Mouse (Mus musculus) lung, adult 10 weeks (tissue): ENCODE results near the gene Brca1. TPM values are rescaled to one million over a fixed set of nuclear protein-coding genes. Genes with fewer than 3 reads are reported as not detected.

Experiments
- polyA plus RNA-seq: library from polyadenylated mRNA; stranded (reverse); fragments of 350-450 nt; fragmentation: Illumina TruSeq; extraction: RNeasy Lipid Tissue Mini Kit (QIAGEN cat#74804); gene quantifications from one replicate; pipeline ENCODE4 v1.2.3, GENCODE M21; 2014; ENCODE audit warnings: low read depth, low replicate concordance; ENCODE audit not compliant: insufficient read depth

Brca1 gene
- polyA plus RNA-seq: 0.28 TPM

GRCm38 (mm10) chr11:101551751-101552475, at the start of gene Brca1, which contains the start of gene Nbr1:
Gene Brca1, minus strand, starts transcription at chr11:101551955.
Gene Nbr1, plus strand, starts transcription at chr11:101552149.

DNA sequence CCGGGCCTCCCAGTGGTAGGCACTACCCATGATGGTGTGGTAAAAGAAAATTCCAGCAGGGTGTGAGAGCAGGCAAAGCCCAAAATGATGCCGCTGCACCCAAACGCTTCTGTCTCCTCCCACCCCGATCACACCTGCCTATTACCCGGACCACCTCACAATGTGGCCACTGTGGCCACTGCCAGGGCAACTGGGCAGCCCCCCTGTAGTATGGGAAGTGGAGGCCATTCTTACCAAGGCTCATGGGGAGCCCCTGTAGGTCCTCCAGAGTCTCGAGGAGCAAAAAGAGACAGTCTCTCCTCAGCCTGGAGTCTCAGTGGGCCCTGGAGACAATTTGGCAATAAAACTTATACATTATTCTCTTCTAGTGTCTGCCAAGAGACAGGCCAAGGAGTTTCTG, 47.4 kb upstream of the Brca1 start, which contains the start of gene Gm11634:
TSS of gene Gm11634 (minus strand) at position 101 of the 400 bp plus-strand sequence.

DNA sequence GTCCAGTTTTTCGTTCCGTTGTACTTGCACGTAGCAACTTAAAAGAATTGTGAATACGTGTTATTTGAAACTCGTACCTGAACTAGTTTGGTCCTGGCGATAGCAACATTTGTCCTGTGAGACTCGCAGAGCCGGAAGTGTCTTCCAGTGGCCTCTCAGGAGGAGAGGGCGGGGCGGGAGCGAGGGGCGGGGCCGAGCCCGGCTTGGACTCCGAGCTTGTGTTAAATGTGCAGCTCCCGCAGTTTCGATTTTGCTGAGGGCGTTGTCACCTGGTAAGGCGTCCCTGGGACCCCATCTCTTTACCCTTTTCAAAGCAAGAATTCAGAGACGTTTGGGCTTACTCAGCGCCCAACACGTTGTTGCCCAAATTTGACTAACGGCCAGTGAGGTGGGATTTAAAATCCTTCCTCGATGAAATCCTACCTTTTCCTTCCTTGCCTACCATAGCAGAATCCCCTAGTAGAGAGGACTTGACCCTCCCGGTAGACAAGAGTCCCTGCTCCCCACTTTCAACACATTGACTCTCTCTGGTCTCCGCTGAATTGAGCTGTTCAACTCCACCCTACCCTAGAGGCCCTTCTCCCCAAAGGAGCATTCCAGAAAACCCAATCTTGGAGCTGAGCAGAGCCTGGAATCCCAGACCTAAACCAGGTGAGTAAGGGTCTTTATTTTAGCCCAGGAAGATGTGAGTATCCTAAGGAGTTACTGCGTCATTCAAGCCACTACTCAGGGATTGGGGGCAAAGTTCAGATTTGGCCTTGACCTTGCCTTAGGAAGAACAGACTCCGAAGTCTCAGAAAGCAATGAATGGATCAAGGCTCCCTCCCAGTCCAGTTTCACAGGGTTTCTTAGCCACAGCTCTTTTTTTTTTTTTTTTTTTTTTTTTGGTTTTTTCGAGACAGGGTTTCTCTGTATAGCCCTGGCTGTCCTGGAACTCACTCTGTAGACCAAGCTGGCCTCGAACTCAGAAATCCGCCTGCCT, 30.6 kb upstream of the Brca1 start, which contains the start of gene Tmem106a:
TSS of gene Tmem106a (plus strand) at position 189 of the 982 bp plus-strand sequence.

DNA sequence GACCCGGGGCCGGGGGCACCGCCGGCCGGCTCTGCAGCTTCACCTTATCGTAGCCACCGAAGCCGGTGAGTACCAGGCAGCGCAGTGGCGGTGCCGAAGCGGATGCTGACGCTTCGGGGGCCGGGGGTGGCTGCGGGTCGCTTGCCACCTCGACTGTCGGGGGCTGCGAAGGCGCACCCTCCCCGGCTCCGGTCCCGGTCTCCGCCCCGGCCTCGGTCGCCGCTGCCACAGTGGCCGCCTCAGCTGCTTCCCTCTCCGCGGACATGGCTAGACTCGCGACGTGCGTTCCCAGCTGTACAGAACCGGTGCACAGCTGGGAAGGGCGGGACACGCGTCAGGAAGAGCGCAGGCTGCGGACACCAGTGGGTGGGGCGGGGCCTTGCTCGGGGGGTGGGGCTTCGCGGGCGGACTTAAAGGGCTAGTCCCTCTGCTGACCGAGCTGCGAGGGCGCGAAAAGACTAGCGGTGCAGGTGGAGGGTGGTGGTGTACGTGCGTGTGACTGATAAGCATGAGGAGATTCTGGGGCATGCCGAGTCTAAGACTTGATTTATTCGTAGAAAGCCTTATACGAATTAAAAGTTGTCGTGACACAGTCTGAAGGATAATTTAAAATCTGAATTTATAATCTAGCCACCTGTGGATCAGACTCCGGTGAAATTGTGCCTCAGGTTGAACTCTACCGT, 85.7 kb downstream of the Brca1 start, which contains the start of gene Vat1:
TSS of gene Vat1 (minus strand) at position 362 of the 683 bp plus-strand sequence.

GRCm38 (mm10) chr11:101464211-101465100, 87.3 kb downstream of the Brca1 start, which contains the start of gene Rnd2:
Gene Rnd2, plus strand, starts transcription at chr11:101464999.

DNA sequence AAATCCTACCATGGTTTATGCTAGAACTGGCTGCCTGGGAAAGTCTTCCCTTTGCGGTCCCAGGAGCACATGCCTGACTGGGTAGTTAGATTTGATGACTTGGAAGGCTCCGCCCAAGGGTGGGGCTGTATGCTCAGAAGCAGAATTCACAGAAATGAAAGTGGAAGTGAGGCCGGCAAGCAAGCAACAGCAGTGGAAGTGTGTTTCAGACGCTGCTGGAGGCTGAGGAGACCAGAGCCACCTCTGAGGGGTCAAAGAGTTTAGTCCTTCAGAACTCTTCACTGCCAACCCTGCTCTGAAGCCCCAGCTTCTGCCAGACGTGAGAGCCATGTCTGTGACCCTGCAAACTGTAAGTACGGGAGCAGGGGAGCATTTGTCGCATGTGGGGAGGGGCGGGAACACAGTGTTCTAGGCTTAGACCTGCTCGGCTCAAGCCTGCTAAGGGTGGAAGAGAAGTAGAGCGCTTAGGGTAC, 103.4 kb downstream of the Brca1 start, which contains the start of gene Ifi35:
TSS of gene Ifi35 (plus strand) at position 134 of the 473 bp plus-strand sequence.

GRCm38 (mm10) chr11:101442127-101442693, 109.5 kb downstream of the Brca1 start, which contains the start of gene Rpl27:
Gene Rpl27, plus strand, starts transcription at chr11:101442298.

Other genes with a start within 250 kb of the Brca1 start
- gene Becn1, start 249.7 kb downstream of the Brca1 start, polyA plus RNA-seq: 89.2 TPM
- 33.8 TPM for gene Psme3, start 235.7 kb downstream of the Brca1 start, polyA plus RNA-seq
- 0.70 TPM for gene Aoc2, start 226.9 kb downstream of the Brca1 start, polyA plus RNA-seq
- 4.7 TPM for gene Aoc3, start 221.3 kb downstream of the Brca1 start, polyA plus RNA-seq
- not detected for gene G6pc, start 184.4 kb downstream of the Brca1 start, polyA plus RNA-seq
- 26.8 TPM for gene Aarsd1, start 134.3 kb downstream of the Brca1 start, polyA plus RNA-seq
- gene Gm27029, start 127.2 kb downstream of the Brca1 start, polyA plus RNA-seq: 2.7 TPM
- gene Rundc1, start 126.9 kb downstream of the Brca1 start, polyA plus RNA-seq: 10.9 TPM
- 5.4 TPM for gene Ptges3l, start 126.6 kb downstream of the Brca1 start, polyA plus RNA-seq
- 823 TPM for gene Rpl27, start 109.7 kb downstream of the Brca1 start, polyA plus RNA-seq
- gene Ifi35, start 103.5 kb downstream of the Brca1 start, polyA plus RNA-seq: 80.7 TPM
- gene Rnd2, start 87.0 kb downstream of the Brca1 start, polyA plus RNA-seq: 19.0 TPM
- 86.7 TPM for gene Vat1, start 85.7 kb downstream of the Brca1 start, polyA plus RNA-seq
- gene Nbr1, start 194 bp upstream of the Brca1 start, polyA plus RNA-seq: 33.6 TPM
- gene Tmem106a, start 30.3 kb upstream of the Brca1 start, polyA plus RNA-seq: 12.7 TPM
- gene Gm11634, start 47.3 kb upstream of the Brca1 start, polyA plus RNA-seq: not detected
- gene Rdm1, start 75.2 kb upstream of the Brca1 start, polyA plus RNA-seq: 54.6 TPM
- 84.0 TPM for gene Arl4d, start 113.6 kb upstream of the Brca1 start, polyA plus RNA-seq
- gene Dhx8, start 181.0 kb upstream of the Brca1 start, polyA plus RNA-seq: 9.0 TPM
- gene Etv4, start 233.4 kb upstream of the Brca1 start, polyA plus RNA-seq: 0.19 TPM